Mouse (Mus musculus) myocyte (in vitro differentiated cells): ENCODE data around the gene Gm5105. TPM values are rescaled to one million over a fixed set of nuclear protein-coding genes. Genes with fewer than 3 reads are reported as not detected.

Experiments used
- H3K27me3 ChIP-seq: one replicate; pipeline ENCODE4 v1.6.1; 2011; ENCODE audit not compliant: control insufficient read depth, insufficient read depth, insufficient read length
- H3K36me3 ChIP-seq: one replicate; pipeline ENCODE4 v1.6.1; 2011; ENCODE audit not compliant: control insufficient read depth, insufficient read depth
- H3K4me2 ChIP-seq: one replicate; pipeline ENCODE4 v1.6.1; 2011; ENCODE audit warnings: low read depth, control low read depth
- H3K4me3 ChIP-seq: one replicate; pipeline ENCODE4 v1.5.1; 2011; ENCODE audit warnings: mild to moderate bottlenecking, control low read depth, moderate library complexity
- H3K79me2 ChIP-seq: one replicate; pipeline ENCODE4 v1.6.1; 2011; ENCODE audit not compliant: control insufficient read depth, insufficient read depth
- H3ac ChIP-seq: one replicate; pipeline ENCODE4 v1.6.1; 2011; ENCODE audit not compliant: control insufficient read depth, insufficient read length
- CEBPB ChIP-seq: IDR thresholded peaks from 2 replicates; pipeline ENCODE4 v1.6.1; 2011; ENCODE audit warnings: mild to moderate bottlenecking, moderate library complexity; ENCODE audit not compliant: poor library complexity, insufficient read depth, severe bottlenecking
- E2F4 ChIP-seq: IDR thresholded peaks from one replicate; pipeline ENCODE4 v1.6.1; 2011; ENCODE audit warnings: mild to moderate bottlenecking, control low read depth, moderate library complexity; ENCODE audit not compliant: insufficient read depth
- MAX ChIP-seq: IDR thresholded peaks from one replicate; pipeline ENCODE4 v1.6.1; 2011; ENCODE audit warnings: low read depth, mild to moderate bottlenecking, control low read depth
- MYOD1 ChIP-seq, 3 experiments: IDR thresholded peaks; one replicate each; pipeline ENCODE4 v1.6.1; 2011; ENCODE audit warnings: control low read depth in 2 of 3, low read depth in 2 of 3, mild to moderate bottlenecking in 2 of 3, moderate library complexity in 1 of 3; ENCODE audit not compliant: insufficient read length in 2 of 3, control insufficient read depth in 1 of 3
- MYOG ChIP-seq, 3 experiments: IDR thresholded peaks; one replicate each; pipeline ENCODE4 v1.6.1; 2011; ENCODE audit warnings: control low read depth in 2 of 3, low read depth in 2 of 3, mild to moderate bottlenecking in 2 of 3; ENCODE audit not compliant: insufficient read length in 2 of 3, control insufficient read depth in 1 of 3, insufficient read depth in 1 of 3
- POLR2A ChIP-seq: IDR thresholded peaks from one replicate; pipeline ENCODE4 v1.6.1; 2011; ENCODE audit warnings: low read depth, mild to moderate bottlenecking, control low read depth, moderate library complexity; ENCODE audit not compliant: insufficient read length
- POLR2AphosphoS2 ChIP-seq: IDR thresholded peaks from one replicate; pipeline ENCODE4 v1.6.1; 2011; ENCODE audit warnings: low read depth, control low read depth; ENCODE audit not compliant: insufficient read length
- REST ChIP-seq: IDR thresholded peaks from one replicate; pipeline ENCODE4 v1.6.1; 2011; ENCODE audit warnings: mild to moderate bottlenecking, control low read depth, moderate library complexity; ENCODE audit not compliant: insufficient read depth, insufficient read length
- SRF ChIP-seq: IDR thresholded peaks from one replicate; pipeline ENCODE4 v1.6.1; 2011; ENCODE audit warnings: low read depth; ENCODE audit not compliant: control insufficient read depth, insufficient read length
- TCF12 ChIP-seq: IDR thresholded peaks from one replicate; pipeline ENCODE4 v1.6.1; 2011; ENCODE audit warnings: mild to moderate bottlenecking, control low read depth; ENCODE audit not compliant: poor library complexity, insufficient read depth, severe bottlenecking
- TCF3 ChIP-seq: IDR thresholded peaks from one replicate; pipeline ENCODE4 v1.6.1; 2011; ENCODE audit warnings: low read depth, control low read depth; ENCODE audit not compliant: insufficient read length
- USF1 ChIP-seq: IDR thresholded peaks from one replicate; pipeline ENCODE4 v1.6.1; 2011; ENCODE audit warnings: low read depth, mild to moderate bottlenecking, control low read depth, moderate library complexity
- polyA plus RNA-seq: library from polyadenylated mRNA; unstranded; fragments of >200 nt; fragmentation: generic; extraction: Trizol; gene quantifications from one replicate; pipeline ENCODE4 v1.2.1, GENCODE M21; 2012; ENCODE audit warnings: missing spikeins

Gene Gm5105
- polyA plus RNA-seq, 1 experiment = 0.24 TPM

DNA sequence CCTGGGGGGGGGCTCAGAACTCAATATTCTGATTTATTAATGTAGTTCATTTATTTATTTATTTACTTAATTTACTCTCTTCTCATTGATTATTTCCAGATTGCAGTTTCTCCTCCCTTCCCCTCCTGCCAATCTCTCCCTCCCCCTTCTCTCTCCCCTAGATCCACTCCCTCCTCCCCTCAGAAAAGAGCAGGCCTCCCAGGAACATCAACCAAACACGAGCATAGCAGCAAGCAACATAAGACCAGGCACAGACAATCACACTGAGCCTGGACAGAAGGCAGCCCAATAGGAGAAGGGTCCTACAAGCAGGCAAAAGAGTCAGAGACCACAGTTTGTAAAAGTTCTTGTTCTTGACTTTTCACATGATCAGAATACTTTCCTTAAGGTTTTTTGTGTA, 3.8 kb upstream of the Gm5105 start:
- TF ChIP-seq MAX (no peak), POLR2AphosphoS2 (peak; percentile 50), REST (no peak), MYOG (IDR thresholded peaks at IDR 0.05; ENCODE audit: control insufficient read depth in 1 of 3, insufficient read depth in 1 of 3, insufficient read length in 2 of 3, low read depth in 2 of 3) (no peak), TCF3 (no peak), POLR2A (peak; percentile 35)
- Histone ChIP-seq H3ac (peak overlapping the region; percentile 75), H3K4me3 (peak overlapping the region; percentile 86), H3K79me2 (peaks cover 100% of the 10 kb centered on the region), H3K27me3 (no peaks in the 10 kb centered on the region), H3K36me3 (peaks cover 21% of the 10 kb centered on the region), H3K4me2 (peak overlapping the region; percentile 93)

DNA sequence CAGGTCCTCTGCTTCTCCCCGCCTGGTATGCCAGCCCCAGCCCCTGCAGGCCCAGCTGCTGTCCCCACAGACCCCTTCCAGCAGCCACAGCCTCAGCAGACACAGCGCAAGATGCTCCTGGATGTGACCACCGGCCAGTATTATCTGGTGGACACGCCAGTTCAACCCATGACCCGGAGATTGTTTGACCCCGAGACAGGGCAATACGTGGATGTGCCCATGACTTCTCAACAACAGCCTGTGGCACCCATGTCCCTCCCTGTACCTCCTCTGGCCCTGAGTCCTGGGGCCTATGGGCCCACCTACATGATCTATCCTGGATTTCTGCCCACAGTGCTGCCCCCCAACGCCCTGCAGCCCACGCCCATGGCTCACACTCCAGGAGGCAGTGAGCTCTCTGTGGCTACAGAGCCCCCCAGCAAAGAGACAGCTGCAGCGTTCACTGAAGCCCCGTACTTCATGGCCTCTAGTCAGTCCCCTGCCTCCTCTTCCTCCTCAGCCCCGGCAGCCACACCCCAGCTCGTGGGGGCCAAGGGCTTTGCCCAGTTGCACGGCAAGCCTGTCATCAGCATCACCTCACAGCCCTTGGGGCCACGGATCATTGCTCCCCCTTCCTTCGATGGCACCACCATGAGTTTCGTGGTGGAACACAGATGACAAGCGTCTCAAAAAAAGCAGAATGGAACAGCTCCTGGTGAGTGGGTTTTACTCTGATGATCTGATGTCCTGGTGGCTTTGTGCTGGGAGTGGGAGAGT, 2.7 kb upstream of the Gm5105 start:
- H3K4me2 ChIP-seq = peak overlapping the region; percentile 93
- peaks cover 96% of the 10 kb centered on the region for H3K79me2 ChIP-seq
- no peaks in the 10 kb centered on the region for H3K27me3 ChIP-seq
- TF ChIP-seq POLR2A (peak; percentile 38), POLR2AphosphoS2 (peak; percentile 55), TCF12 (no peak), MAX (no peak), MYOG (IDR thresholded peaks at IDR 0.05; ENCODE audit: control insufficient read depth in 1 of 3, insufficient read depth in 1 of 3, insufficient read length in 2 of 3, low read depth in 2 of 3) (peak in 1 of 3 experiments; percentile 44), USF1 (no peak), E2F4 (no peak), TCF3 (no peak), MYOD1 (IDR thresholded peaks at IDR 0.05; ENCODE audit: control insufficient read depth in 1 of 3, insufficient read length in 2 of 3, low read depth in 2 of 3) (peak in 2 of 3 experiments; percentile 25 to 44), CEBPB (no peak)
- peak overlapping the region; percentile 86 for H3K4me3 ChIP-seq
- peak overlapping the region; percentile 75 for H3ac ChIP-seq
- peaks cover 19% of the 10 kb centered on the region for H3K36me3 ChIP-seq

DNA sequence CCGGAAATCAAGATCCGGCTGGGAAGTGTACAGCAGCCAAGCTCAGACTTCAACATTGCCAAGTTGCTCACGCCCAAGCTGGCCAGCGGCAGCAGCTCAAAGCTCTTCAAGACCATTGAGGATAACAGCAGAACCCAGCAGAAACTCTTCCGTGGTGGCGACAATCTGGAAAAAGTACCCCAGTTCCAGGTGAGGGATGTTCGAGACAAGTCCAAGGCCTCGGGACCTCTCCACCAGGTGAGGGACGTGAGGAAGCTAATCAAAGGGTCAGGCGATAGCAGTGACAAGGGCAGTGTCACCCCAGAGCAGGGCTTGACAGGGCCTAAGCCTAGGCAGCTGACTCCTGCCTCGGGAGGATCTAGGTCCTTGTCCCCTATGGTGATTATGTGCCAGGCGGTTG, 915 bp upstream of the Gm5105 start:
- H3K4me3 ChIP-seq = peak overlapping the region; percentile 86
- peaks cover 12% of the 10 kb centered on the region for H3K36me3 ChIP-seq
- H3ac ChIP-seq = peak overlapping the region; percentile 75
- peaks cover 78% of the 10 kb centered on the region for H3K79me2 ChIP-seq
- H3K4me2 ChIP-seq = peak overlapping the region; percentile 93
- TF ChIP-seq POLR2AphosphoS2 = peak; percentile 38
- no peak for TF ChIP-seq REST
- H3K27me3 ChIP-seq = no peaks in the 10 kb centered on the region

DNA sequence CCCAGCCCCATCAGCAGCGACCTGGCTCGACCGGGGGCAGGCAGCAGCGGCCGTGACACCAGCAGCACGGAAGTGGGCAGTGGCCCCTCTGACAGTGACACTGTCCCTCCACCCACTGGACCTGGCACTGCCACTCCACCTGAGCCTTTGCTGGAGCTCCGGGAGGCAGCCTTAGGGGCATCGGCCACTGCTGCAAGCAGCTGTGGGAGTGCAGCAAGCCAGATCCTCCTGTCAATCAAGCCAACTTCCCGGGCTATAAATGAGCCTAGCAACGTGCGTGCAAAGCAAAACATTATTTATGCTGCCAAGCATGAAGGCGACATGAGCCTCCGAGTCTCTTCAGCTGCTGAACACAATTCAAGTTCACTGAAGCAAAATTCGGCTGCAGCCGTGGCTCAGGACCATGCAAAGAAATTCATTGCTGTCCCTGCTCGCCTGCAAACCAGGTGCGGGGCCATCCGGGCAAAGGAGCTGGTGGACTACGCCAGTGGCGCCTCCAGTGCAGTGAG, 786 bp downstream of the Gm5105 start:
- H3K79me2 ChIP-seq = peaks cover 61% of the 10 kb centered on the region
- peak overlapping the region; percentile 93 for H3K4me2 ChIP-seq
- H3K4me3 ChIP-seq = peak overlapping the region; percentile 86
- TF ChIP-seq POLR2AphosphoS2 (peak; percentile 62), MYOG (IDR thresholded peaks at IDR 0.05; ENCODE audit: control insufficient read depth in 1 of 3, insufficient read depth in 1 of 3, insufficient read length in 2 of 3, low read depth in 2 of 3) (peak; percentile 46 to 83 (median 55)), CEBPB (no peak), MYOD1 (IDR thresholded peaks at IDR 0.05; ENCODE audit: control insufficient read depth in 1 of 3, insufficient read length in 2 of 3, low read depth in 2 of 3) (peak; percentile 90 to 95 (median 94)), TCF3 (peak; percentile 47), POLR2A (peak; percentile 89)
- peaks cover under 1% of the 10 kb centered on the region for H3K36me3 ChIP-seq
- no peaks in the 10 kb centered on the region for H3K27me3 ChIP-seq
- peak overlapping the region; percentile 75 for H3ac ChIP-seq

GRCm38 (mm10) chr3:138065930-138066329, 1.3 kb downstream of the Gm5105 start:
- H3K36me3 ChIP-seq = no peaks in the 10 kb centered on the region
- peak overlapping the region; percentile 86 for H3K4me3 ChIP-seq
- H3K4me2 ChIP-seq = peak overlapping the region; percentile 93
- H3K27me3 ChIP-seq = no peaks in the 10 kb centered on the region
- H3K79me2 ChIP-seq = peaks cover 56% of the 10 kb centered on the region
- TF ChIP-seq MYOD1 (IDR thresholded peaks at IDR 0.05; ENCODE audit: control insufficient read depth in 1 of 3, insufficient read length in 2 of 3, low read depth in 2 of 3) = no peak
- no peak for TF ChIP-seq MYOG (IDR thresholded peaks at IDR 0.05; ENCODE audit: control insufficient read depth in 1 of 3, insufficient read depth in 1 of 3, insufficient read length in 2 of 3, low read depth in 2 of 3)
- TF ChIP-seq SRF = no peak
- no peak for TF ChIP-seq TCF3
- TF ChIP-seq USF1 = no peak
- TF ChIP-seq MAX = no peak
- no peak for TF ChIP-seq REST
- no peak for TF ChIP-seq POLR2AphosphoS2
- no peak for TF ChIP-seq TCF12
- TF ChIP-seq E2F4 = no peak
- TF ChIP-seq POLR2A = no peak
- TF ChIP-seq CEBPB = no peak
- peak overlapping the region; percentile 75 for H3ac ChIP-seq
